Mouse (Mus musculus) limb, embryonic 10.5 days (tissue): ENCODE results near the gene Dlgap1. TPM values are rescaled to one million over a fixed set of nuclear protein-coding genes. Genes with fewer than 3 reads are reported as not detected.
A peak's percentile ranks its signal among the peaks of the same experiment; 100 is the strongest.

Source experiments
- DNase-seq: peaks from one replicate; pipeline ENCODE4 v3.0.0-alpha.2; 2017; ENCODE audit warnings: low spot score
- H3K27ac ChIP-seq: fragments of 300-500 bp; sonication (generic); 2 replicates; pipeline ENCODE4 v1.5.1; 2016; ENCODE audit warnings: mild to moderate bottlenecking
- H3K27me3 ChIP-seq: fragments of 300-500 bp; sonication (generic); 2 replicates; pipeline ENCODE4 v1.6.1; 2016; ENCODE audit warnings: low read depth, mild to moderate bottlenecking; ENCODE audit not compliant: poor library complexity, severe bottlenecking
- H3K36me3 ChIP-seq: fragments of 300-500 bp; sonication (generic); 2 replicates; pipeline ENCODE4 v1.6.1; 2016; ENCODE audit warnings: mild to moderate bottlenecking, moderate library complexity
- H3K4me1 ChIP-seq: fragments of 300-500 bp; sonication (generic); 2 replicates; pipeline ENCODE4 v1.6.1; 2016
- H3K4me3 ChIP-seq: fragments of 300-500 bp; sonication (generic); 2 replicates; pipeline ENCODE4 v1.5.1; 2016; ENCODE audit warnings: mild to moderate bottlenecking, moderate library complexity
- H3K9me3 ChIP-seq: fragments of 300-500 bp; sonication (generic); replicated peaks from 2 replicates; pipeline ENCODE4 v1.6.1; 2016; ENCODE audit warnings: mild to moderate bottlenecking
- WGBS: fragments of 180-500 bp; shearing (Covaris S2); methylation state at CpG from one replicate; pipeline ENCODE4 v1.1.7; 2016; 5-methylcytosine and 5-hydroxymethylcytosine counted together
- polyA plus RNA-seq: library from polyadenylated mRNA; unstranded; fragments of >200 nt; fragmentation: Nextera tagmentation; extraction: Ambion mirVana; gene quantifications from 2 replicates; pipeline ENCODE4 v1.2.1, GENCODE M21; 2016

The Dlgap1 gene
- polyA plus RNA-seq, 1 experiment from 2014 or later, result 1.1 TPM

- DNase-seq, result no peak
- H3K27ac ChIP-seq, result no peak overlapping the region
- no peak overlapping the region for H3K4me3 ChIP-seq
- no peaks in the 10 kb centered on the region for H3K9me3 ChIP-seq
- H3K36me3 ChIP-seq, result no peaks in the 10 kb centered on the region
- H3K4me1 ChIP-seq, result no peaks in the 10 kb centered on the region
- no peaks in the 10 kb centered on the region for H3K27me3 ChIP-seq
These were observed 695.7 kb downstream of the Dlgap1 start for GRCm38 (mm10) chr17:70664484-70665040.

- Histone ChIP-seq H3K9me3 (no peaks in the 10 kb centered on the region), H3K27me3 (no peaks in the 10 kb centered on the region), H3K36me3 (no peaks in the 10 kb centered on the region), H3K4me1 (0 out of 2 replicates have a peak, but pooled peaks cover 4% of the 10 kb centered on the region), H3K4me3 (no peak overlapping the region), H3K27ac (no peak overlapping the region)
- DNase-seq, result no peak
- WGBS, result 93% methylated on average over 13 of the region's 13 CpGs
These were observed 705.1 kb downstream of the Dlgap1 start for GRCm38 (mm10) chr17:70673985-70674384.

DNA sequence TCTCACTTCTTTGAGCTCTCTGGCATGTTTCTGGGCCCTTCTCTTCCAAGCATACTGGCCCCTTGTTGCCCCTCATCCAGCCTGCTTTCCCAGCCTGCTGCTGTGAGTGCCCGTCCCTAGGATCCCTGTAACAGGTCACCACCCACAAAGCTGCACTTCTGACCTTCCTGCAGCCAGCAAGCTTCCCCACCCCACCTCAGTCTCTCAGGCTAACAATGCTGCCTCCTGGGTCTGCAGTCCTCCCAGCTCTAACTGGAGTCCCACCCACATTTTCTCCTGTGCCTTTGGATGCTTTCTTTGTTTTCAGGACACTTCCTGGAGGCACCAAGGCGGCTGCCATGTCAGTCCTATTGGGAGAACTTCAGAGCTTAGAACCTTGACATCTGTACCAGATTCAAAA, 707.6 kb downstream of the Dlgap1 start:
- Histone ChIP-seq H3K9me3 (no peaks in the 10 kb centered on the region), H3K36me3 (no peaks in the 10 kb centered on the region), H3K4me1 (0 out of 2 replicates have a peak, but pooled peaks cover 4% of the 10 kb centered on the region), H3K27me3 (no peaks in the 10 kb centered on the region), H3K4me3 (no peak overlapping the region), H3K27ac (no peak overlapping the region)
- no peak for DNase-seq
- WGBS, result 62% methylated on average over 2 of the region's 2 CpGs

- Histone ChIP-seq H3K4me3 (no peak overlapping the region), H3K27me3 (no peaks in the 10 kb centered on the region), H3K9me3 (no peaks in the 10 kb centered on the region), H3K36me3 (no peaks in the 10 kb centered on the region), H3K27ac (no peak overlapping the region), H3K4me1 (peaks cover 8% of the 10 kb centered on the region)
- 16% methylated on average over 15 of the region's 15 CpGs for WGBS
- DNase-seq, result peak; percentile 88
These were observed 714.8 kb downstream of the Dlgap1 start for GRCm38 (mm10) chr17:70683561-70684167.

DNA sequence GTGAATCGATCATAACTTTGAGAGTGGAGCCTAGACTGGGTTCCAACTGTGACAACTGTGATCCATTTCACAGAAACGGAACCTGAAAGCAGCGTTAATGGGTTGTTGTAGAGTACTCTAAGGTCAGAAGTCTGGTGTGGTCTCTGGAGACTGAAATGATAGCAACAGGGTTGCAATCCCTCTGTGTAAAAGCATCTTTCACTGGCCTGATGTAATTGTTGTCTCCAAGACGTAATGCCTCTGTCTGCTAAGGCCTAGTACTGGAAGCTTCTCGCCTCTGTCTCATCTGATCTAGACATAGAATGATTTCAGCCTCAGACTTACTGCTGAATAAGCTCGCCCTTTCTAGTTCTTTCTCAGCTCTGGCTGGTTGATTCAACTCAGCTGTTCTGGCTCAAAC, 721.3 kb downstream of the Dlgap1 start:
- Histone ChIP-seq H3K27me3 (no peaks in the 10 kb centered on the region), H3K4me3 (no peak overlapping the region), H3K27ac (no peak overlapping the region), H3K36me3 (no peaks in the 10 kb centered on the region), H3K9me3 (no peaks in the 10 kb centered on the region), H3K4me1 (0 out of 2 replicates have a peak, but pooled peaks cover 5% of the 10 kb centered on the region)
- 88% methylated on average over 6 of the region's 6 CpGs for WGBS
- DNase-seq, result no peak

- H3K27ac ChIP-seq, result no peak overlapping the region
- no peaks in the 10 kb centered on the region for H3K27me3 ChIP-seq
- H3K36me3 ChIP-seq, result no peaks in the 10 kb centered on the region
- no peak for DNase-seq
- no peak overlapping the region for H3K4me3 ChIP-seq
- no peaks in the 10 kb centered on the region for H3K9me3 ChIP-seq
- H3K4me1 ChIP-seq, result 0 out of 2 replicates have a peak, but pooled peaks cover 3% of the 10 kb centered on the region
- WGBS, result 95% methylated on average over 8 of the region's 8 CpGs
These were observed 721.7 kb downstream of the Dlgap1 start for GRCm38 (mm10) chr17:70690598-70690997.

GRCm38 (mm10) chr17:70706976-70707818, 738.3 kb downstream of the Dlgap1 start:
- Histone ChIP-seq H3K4me1 (peaks cover 15% of the 10 kb centered on the region), H3K27ac (peak overlapping the region; percentile 17), H3K9me3 (no peaks in the 10 kb centered on the region), H3K4me3 (peak overlapping the region; percentile 43), H3K36me3 (no peaks in the 10 kb centered on the region), H3K27me3 (0 out of 2 replicates have a peak, but pooled peaks cover 10% of the 10 kb centered on the region)
- WGBS, result 5% methylated on average over 28 of the region's 28 CpGs
- peak; percentile 90 for DNase-seq

GRCm38 (mm10) chr17:70707819-70708140, 738.9 kb downstream of the Dlgap1 start:
- Histone ChIP-seq H3K4me3 (peak overlapping the region; percentile 43; the same call in 1 of the 2 replicates), H3K9me3 (no peaks in the 10 kb centered on the region), H3K4me1 (peaks cover 20% of the 10 kb centered on the region), H3K36me3 (no peaks in the 10 kb centered on the region), H3K27me3 (0 out of 2 replicates have a peak, but pooled peaks cover 10% of the 10 kb centered on the region), H3K27ac (peak overlapping the region; percentile 17)
- 25% methylated on average over 6 of the region's 6 CpGs for WGBS
- no peak for DNase-seq

GRCm38 (mm10) chr17:70709545-70709944, 740.7 kb downstream of the Dlgap1 start:
- DNase-seq, result no peak
- H3K9me3 ChIP-seq, result no peaks in the 10 kb centered on the region

DNA sequence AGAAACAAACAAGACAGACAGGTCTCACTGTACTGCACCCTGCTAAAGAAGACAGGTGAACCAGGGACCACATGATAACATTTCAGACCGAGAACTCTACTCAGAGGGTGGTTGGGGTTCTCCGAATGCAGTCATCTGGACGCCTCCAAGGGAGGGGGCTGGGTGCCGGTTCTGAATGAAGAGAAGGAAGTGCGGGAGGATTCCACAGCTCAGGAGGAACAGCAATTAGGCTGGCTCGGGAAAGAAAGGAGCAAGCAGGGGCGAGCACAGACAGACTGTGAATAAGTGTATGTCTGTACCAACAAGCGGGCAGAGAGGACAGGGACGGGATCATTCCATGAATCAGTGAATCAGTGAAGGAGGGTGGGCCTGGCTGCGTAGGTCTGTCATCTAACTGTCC, 744.6 kb downstream of the Dlgap1 start:
- Histone ChIP-seq H3K27ac (no peak overlapping the region), H3K27me3 (no peaks in the 10 kb centered on the region), H3K9me3 (no peaks in the 10 kb centered on the region), H3K4me3 (no peak overlapping the region), H3K4me1 (peaks cover 16% of the 10 kb centered on the region), H3K36me3 (no peaks in the 10 kb centered on the region)
- 64% methylated on average over 10 of the region's 10 CpGs for WGBS
- DNase-seq, result no peak

More at GRCm38 (mm10) chr17:70709545-70709944, 740.7 kb downstream of the Dlgap1 start:
- Histone ChIP-seq H3K27ac (no peak overlapping the region), H3K4me1 (peaks cover 31% of the 10 kb centered on the region), H3K4me3 (no peak overlapping the region), H3K36me3 (no peaks in the 10 kb centered on the region), H3K27me3 (0 out of 2 replicates have a peak, but pooled peaks cover 10% of the 10 kb centered on the region)
- 68% methylated on average over 5 of the region's 5 CpGs for WGBS

DNA sequence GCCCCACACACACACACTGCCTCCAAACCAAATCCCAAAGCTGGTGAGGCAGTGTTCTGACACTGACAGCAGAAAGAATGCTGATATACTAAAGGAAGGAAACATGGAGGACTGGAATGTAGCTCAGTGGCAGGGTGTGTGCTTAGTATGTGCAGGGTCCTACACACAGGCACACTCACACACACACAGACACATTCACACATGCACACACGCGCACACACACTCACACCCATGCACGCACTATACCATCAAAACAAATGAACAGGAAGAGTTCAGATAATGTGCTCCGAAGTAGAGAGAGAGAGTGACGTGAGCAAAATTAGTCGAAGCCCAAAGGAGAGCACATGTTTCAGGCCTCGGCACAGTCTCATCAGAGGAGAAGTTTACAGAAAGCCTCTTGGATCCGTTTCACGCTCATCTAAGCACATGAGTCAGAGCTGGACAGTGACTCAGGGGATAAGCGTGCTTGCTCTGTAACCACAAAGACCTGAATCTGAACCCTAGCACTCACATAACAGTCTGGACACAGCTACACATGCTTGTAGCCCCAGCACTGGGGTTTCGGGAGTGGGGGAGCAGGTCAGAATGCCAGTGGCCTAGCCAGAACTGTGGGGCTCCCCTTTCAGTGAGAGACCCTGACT, 750.9 kb downstream of the Dlgap1 start:
- Histone ChIP-seq H3K4me3 (no peak overlapping the region), H3K9me3 (no peaks in the 10 kb centered on the region), H3K27me3 (no peaks in the 10 kb centered on the region), H3K36me3 (no peaks in the 10 kb centered on the region), H3K4me1 (peaks cover 21% of the 10 kb centered on the region), H3K27ac (peak overlapping the region; percentile 74)
- no peak for DNase-seq
- WGBS, result 87% methylated on average over 11 of the region's 11 CpGs

GRCm38 (mm10) chr17:70720766-70721165, 751.9 kb downstream of the Dlgap1 start:
- no peaks in the 10 kb centered on the region for H3K27me3 ChIP-seq
- 17% methylated on average over 8 of the region's 8 CpGs for WGBS
- H3K36me3 ChIP-seq, result no peaks in the 10 kb centered on the region
- H3K4me1 ChIP-seq, result peaks cover 21% of the 10 kb centered on the region
- peak overlapping the region; percentile 74 for H3K27ac ChIP-seq
- no peaks in the 10 kb centered on the region for H3K9me3 ChIP-seq
- DNase-seq, result peak; percentile 57
- H3K4me3 ChIP-seq, result no peak overlapping the region

DNA sequence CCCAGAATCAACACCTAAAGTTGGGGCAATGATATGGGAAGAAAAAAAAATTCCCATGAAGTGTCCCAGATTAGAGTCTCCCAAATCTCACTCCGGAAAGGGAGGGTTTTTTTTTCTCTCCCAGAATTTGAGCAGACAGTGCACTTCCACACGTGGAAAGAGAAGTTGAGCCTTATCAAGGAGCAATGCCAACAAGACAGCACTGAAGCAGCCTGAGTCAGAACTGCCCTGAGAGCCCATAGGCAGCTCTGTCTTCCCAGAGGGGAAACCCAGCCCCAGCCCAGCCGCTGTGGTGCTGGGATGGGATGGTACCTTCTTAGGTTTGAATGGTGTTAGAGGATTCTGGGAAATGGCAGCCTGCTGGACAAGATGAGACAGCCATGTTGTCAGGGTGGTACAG, 753.3 kb downstream of the Dlgap1 start:
- peaks cover 21% of the 10 kb centered on the region for H3K4me1 ChIP-seq
- no peak overlapping the region for H3K4me3 ChIP-seq
- no peak for DNase-seq
- no peaks in the 10 kb centered on the region for H3K36me3 ChIP-seq
- H3K9me3 ChIP-seq, result no peaks in the 10 kb centered on the region
- no peaks in the 10 kb centered on the region for H3K27me3 ChIP-seq
- no peak overlapping the region for H3K27ac ChIP-seq
- 82% methylated on average over 3 of the region's 3 CpGs for WGBS
